Mouse (Mus musculus): ENCODE measurements around the gene Tbc1d22a.

DNA sequence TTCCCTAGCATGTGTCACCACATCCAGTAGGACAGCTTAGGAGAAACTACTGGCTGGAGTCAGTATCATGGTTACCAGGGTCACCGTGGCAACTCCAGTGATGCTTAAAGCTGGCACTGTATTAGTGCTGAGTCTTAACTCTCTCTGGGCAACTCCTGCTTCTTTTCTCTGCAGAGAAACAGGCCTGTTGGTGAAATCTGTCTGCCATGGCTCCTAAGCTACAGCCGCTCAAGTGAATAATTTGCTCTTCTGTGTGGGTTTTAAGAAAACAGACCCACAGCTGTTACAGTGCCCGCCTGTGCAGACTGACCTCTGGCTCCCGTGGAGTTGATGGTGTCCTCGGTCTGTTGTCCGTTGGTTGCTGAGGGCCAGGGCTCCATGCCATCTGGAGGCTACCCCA, 205.4 kb downstream of the Tbc1d22a start:
- TF ChIP-seq POLR2A (IDR thresholded peaks at IDR 0.05; ENCODE audit: borderline replicate concordance, low read depth, low read length) (no peak), CTCF (IDR thresholded peaks at IDR 0.05; ENCODE audit: low read depth, low read length) (no peak)

Data from bone marrow macrophage, adult 2 months (primary cell).